Mouse (Mus musculus) adrenal gland, adult 8-10 months (tissue): ENCODE data around the gene Birc2. TPM values are rescaled to one million over a fixed set of nuclear protein-coding genes. Genes with fewer than 3 reads are reported as not detected.
"Not testable (repeated sequence)": the region's sequence is repeated elsewhere in the genome, so short reads cannot be mapped to it uniquely, and the experiment has no call there.

ENCODE experiments used
- DNase-seq: peaks from one replicate; pipeline ENCODE4 v3.0.0; 2022
- total RNA-seq, 4 experiments: library from RNA; stranded (reverse); gene quantifications; 2 replicates each; pipeline ENCODE4 v1.2.4; 2022

Birc2 gene
- total RNA-seq = 10 to 100 TPM; 62.9 to 77.8 (median 70.3) TPM

- DNase-seq = peak; percentile 96
These were observed at the start of gene Birc2 for GRCm38 (mm10) chr9:7836905-7837805. Gene Birc2, minus strand, starts transcription at chr9:7837064.

- no peak for DNase-seq
These were observed 47.5 kb upstream of the Birc2 start for GRCm38 (mm10) chr9:7884346-7884745.

- no peak for DNase-seq
These were observed 45.5 kb upstream of the Birc2 start for GRCm38 (mm10) chr9:7882304-7882865.

DNA sequence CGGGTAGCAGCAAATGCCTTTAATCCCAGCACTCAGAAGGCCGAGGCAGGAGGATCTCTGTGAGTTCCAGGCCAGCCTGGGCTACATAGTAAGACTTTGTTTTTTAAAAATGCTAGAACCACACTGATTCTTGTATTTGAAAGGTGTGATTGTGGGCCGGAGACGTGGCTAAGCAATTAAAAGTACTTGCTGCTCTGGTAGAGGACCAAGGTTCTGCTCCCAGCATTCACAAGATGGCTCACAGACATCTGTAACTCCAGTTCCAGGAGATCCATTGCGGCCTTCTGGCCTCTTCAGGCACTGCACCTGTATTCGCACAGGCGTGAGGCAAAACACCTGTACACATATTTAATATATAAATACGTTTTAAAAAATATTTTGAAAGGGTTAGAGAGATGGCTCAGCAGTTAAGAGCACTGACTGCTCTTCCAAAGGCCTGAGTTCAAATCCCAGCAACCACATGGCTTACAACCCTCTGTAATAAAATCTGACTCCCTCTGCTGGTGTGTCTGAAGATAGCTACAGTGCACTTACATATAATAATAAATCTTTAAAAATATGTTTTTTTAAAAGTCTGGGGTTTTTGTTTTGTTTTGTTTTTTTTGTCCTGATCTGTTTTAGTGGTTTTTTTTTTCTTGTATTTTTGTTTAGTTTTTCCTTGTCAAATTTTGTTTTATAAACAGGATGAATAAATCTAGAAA, 36.8 kb upstream of the Birc2 start:
- no peak for DNase-seq

GRCm38 (mm10) chr9:7872775-7873439, 36.0 kb upstream of the Birc2 start, which contains the start of gene Birc3:
Gene Birc3, minus strand, starts transcription at chr9:7873186.
- peak; percentile 79 for DNase-seq

- no peak for DNase-seq
These were observed 35.3 kb upstream of the Birc2 start for GRCm38 (mm10) chr9:7872044-7872774.

DNA sequence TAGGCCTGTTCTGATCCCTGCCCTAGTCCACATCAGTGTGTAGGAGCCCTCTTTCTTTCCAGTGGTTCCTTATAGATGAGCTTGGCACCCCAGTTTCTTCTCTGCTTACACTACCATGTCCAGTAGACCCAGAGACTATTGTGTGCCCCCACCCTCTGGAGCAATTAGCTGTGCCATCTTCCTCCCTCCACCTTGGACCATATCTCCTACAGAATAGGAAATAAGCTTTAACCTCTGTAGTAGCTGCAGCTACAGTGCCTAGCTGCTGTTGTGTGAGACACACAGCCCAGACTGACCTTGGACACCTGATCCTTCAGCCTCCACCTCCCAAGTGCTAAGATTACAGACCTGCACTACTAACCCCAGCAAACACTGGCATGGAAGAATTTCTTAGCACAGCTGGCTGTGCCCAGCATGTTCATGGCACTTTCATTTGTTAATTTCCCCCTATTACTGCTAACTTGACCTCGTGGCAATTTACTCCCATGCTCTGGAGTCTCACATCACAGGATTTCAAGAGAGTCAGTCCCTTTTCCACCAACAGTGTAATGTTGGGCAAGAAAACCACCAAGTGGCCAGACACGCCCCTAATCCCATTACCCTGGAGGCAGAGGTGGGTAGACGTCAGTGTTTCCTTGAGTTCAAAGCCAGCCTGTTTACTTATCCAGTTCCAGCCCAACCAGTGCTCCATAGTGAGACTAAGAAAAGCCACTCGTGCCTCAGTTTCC, 34.6 kb upstream of the Birc2 start:
- DNase-seq = no peak

DNA sequence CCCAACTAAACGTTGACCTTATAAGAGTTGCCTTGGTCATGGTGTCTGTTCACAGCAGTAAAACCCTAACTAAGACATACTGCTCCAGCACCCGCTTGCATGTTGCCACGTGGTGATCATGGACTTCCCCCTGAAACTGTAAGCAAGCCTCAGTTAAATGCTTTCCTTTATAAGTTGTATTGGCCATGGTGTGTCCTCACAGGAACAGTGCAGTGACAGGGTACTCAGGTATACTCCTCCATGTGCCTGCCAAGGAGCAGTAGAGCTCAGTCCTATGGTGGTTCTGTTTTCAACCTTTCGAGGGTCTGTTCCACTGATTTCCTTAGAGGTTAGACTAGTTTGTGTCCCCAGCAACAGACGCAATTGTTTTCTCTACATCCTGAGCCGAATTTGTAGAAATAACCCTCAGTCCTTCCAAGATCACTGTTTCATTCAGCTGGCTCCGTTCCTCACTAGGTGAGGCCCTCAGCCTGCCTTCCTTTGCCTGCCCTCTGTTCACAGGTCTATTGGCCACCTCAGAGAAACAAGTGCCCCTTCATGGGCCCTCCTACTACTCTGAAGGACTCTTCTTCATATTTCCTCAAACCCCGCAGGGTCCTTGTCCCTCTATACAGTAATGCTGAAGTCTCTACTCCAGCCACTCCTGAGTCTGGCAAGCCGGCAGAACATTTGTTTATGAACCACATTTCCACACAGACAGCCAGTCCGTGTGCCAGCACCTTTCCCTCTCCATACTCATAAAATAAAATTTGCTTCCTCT, 33.9 kb upstream of the Birc2 start:
- DNase-seq = no peak

GRCm38 (mm10) chr9:7868838-7869491, 32.1 kb upstream of the Birc2 start:
- no peak for DNase-seq

DNA sequence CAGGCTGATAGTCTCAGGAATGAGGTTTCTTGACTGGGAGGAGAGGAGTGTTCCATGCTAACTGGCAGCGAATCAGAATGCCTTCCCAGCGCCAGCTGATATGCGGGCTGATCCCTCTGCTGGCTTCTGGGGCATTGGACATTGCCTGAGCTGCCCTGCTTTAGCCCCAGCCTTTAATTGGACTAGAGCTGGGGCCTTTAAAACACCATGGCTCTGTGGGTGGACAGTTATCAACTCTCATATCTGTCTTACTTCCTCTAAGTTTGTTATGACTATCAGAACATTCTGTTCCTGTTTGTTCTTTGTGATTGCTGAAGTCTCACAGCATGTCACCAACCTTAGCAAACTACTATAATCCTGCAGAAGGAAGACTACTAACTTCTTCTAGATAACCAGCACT, 31.1 kb upstream of the Birc2 start:
- DNase-seq = no peak

DNA sequence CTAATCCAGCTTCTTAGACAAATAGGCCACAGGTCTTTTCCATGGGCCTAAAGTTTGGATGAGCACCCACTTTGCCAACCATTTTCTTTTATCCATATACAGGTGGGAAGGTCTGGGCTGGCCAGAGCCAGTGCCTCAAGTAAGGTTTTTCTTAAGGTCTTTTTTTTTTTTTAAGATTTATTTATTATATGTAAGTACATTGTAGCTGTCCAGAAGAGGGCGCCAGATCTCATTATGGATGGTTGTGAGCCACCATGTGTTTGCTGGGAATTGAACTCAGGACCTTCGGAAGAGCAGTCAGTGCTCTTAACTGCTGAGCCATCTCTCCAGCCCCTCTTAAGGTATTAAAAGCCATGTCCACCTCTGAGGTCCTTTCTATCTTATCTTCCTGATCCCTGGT, 30.1 kb upstream of the Birc2 start:
- not testable (repeated sequence) for DNase-seq

- DNase-seq = no peak
These were observed 24.1 kb upstream of the Birc2 start for GRCm38 (mm10) chr9:7860976-7861375.

GRCm38 (mm10) chr9:7855912-7856311, 19.0 kb upstream of the Birc2 start:
- DNase-seq = no peak

- no peak for DNase-seq
These were observed 18.5 kb upstream of the Birc2 start for GRCm38 (mm10) chr9:7855374-7855773.

DNA sequence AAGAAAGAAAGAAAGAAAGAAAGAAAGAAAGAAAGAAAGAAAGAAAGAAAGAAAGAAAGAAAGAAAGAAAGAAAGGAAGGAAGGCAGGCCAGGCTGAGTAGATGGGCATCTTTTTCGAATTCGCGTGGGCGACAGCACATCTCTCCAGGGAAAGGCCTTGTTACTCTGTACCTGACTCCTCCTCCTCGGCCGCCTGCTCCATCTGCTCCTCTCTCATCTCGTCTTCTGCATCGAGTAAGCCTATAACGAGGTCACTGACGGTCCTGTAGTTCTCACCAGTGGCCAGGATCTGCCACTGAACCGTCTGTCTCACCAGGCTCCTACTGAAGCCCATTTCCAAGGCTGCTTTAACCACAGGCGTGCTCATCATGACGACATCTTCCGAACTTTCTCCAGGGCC, 17.3 kb upstream of the Birc2 start:
- not testable (repeated sequence) for DNase-seq

DNA sequence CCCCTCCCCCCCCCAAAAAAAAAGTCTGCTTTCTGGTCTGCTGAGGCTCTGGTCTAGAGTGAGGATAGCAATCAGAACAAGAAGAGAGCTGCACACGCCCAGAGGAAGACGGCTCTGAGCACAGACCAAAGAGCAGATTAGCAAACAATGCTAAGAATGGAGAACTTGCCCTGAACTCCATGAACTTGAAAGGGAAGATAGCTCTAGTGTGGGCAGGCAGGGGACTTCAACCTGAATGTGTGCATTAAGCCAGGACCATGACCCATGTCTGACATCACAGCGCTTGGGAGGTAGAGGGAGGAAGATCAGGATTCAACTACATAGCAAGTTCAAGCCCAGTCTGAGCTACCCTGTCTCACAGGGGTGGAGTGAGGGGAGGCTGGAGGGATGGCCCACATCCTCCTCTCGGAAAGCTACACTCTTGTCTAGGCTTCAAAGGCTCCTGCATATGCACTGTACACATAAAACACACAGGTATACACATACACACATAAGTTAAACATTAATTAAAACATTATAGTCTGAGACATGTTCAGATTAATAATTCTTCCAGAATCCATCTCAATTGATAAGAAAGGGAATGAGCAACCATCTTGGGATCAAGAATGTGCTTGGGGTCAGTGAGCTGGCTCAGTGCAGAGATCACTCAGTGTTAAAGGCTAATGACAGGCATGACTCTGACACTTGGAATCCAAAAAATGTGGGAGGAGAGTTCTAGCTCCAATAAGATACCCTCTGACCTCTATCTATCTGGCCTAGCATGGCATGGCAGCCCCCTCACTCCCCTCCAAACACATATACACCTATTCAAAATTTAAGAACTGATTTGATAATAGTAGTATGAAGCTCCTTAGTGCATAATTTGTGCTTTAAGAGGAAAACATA, 15.7 kb upstream of the Birc2 start:
- no peak for DNase-seq

GRCm38 (mm10) chr9:7851841-7852240, 15.0 kb upstream of the Birc2 start:
- no peak for DNase-seq

DNA sequence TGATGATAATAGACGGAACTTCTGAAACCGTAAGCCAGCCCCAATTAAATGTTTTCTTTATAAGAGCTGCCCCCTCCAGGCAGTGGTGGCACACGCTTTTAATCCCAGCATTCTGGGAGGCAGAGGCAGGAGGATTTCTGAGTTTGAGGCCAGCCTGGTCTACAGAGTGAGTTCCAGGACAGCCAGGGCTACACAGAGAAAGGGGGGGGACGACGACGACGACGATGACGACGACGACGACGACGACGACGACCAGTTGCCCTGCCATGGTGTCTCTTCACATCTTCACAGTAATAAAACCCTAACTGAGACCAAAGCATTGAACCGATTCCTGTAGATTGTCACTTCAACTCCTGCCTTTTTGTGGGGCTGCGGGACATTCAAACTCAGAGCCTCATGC, 11.3 kb upstream of the Birc2 start:
- DNase-seq = no peak

DNA sequence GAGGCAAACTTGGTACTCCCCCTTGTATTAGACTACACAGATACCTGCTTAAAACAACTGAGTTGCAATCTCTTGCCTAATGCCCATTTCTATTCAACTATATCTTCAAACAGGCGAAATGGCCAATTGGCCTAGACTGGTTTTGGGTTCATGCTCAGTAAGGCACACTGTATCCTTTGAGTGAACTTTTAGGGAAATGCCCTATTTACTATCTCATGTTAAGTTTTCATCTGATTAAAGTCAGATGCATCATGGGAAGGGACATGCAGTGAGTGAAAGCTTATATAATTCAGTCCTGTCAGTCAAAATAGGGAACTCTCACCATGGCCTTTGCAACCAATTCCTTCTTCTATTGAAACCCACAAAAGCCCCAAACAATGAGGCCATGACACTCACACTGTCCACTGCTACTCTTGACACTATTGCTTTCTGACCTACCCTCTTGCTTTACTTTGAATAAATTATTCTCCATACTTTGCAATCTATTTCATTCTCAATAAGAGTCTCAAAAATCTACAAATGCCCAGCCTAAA, 9.9 kb upstream of the Birc2 start:
- DNase-seq = no peak
